Mouse (Mus musculus): ENCODE data around the gene Zfp963. TPM values are rescaled to one million over a fixed set of nuclear protein-coding genes. Genes with fewer than 3 reads are reported as not detected.
A peak's percentile ranks its signal among the peaks of the same experiment; 100 is the strongest.
"Not testable (repeated sequence)": the region's sequence is repeated elsewhere in the genome, so short reads cannot be mapped to it uniquely, and the experiment has no call there.

Zfp963 gene
- polyA plus RNA-seq, 1 experiment, result 1.4 TPM

DNA sequence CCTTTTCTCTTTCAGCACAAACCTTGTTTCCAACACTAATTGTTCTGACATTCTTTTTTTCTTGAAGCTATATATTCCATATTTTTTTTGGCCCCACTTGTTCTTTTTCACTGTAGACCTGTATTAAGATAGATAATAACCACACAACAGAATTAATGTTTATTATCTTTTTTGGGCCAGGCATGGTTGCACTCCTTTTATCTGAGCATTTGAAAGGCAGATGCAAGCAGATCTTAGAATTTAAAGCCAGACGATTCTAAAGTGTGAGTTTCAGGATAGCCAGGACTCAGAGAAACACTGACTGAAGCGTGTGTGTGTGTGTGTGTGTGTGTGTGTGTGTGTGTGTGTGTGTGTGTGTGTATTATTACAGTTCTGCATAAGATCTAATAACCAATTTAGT lies 2.7 kb upstream of the Zfp963 start:
- 91% methylated on average over 2 of the region's 2 CpGs for WGBS
- no peak for DNase-seq (ENCODE audit: low read depth, low spot score)

DNA sequence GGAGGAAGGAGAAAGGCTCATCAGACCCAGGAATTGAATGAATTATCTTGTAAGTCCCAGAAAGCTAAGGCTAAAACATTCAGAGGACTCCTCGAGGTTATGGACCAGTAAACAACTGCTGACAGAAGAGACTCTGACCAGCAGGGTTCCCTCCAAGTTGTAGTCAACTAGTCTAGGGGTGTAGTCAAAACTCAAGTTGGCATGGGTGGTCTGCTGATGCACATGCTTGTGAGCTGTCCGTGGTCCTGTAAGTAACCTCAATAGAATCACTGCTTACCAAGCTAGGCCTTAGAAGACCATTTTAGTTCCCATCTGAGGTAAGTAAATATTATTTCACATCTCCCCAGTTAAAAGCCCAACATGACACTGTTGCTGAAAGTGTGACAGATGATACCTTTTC lies 8.5 kb downstream of the Zfp963 start:
- WGBS, result 67% methylated on average over 2 of the region's 2 CpGs
- DNase-seq (ENCODE audit: low read depth, low spot score), result no peak

DNA sequence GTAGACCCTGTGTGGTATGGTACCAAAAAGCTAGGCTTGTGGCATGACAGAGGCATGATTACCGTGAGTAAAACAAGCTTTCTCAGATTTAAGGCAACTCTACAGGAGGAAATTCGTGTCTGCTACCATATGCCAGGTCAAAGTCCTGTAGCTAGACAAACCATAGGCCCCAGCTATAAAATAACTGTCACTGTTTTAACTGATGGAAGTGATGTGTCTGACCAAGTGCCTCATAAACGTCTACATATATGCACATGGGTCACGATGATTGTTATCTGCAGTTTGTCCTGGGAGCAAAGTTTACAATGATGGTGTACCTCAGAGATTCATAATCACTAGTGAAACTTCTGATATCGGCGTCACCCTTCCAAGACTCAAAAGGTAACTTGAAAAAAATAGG lies 9.0 kb downstream of the Zfp963 start:
- 31% methylated on average over 6 of the region's 6 CpGs for WGBS
- DNase-seq (ENCODE audit: low read depth, low spot score), result no peak

DNA sequence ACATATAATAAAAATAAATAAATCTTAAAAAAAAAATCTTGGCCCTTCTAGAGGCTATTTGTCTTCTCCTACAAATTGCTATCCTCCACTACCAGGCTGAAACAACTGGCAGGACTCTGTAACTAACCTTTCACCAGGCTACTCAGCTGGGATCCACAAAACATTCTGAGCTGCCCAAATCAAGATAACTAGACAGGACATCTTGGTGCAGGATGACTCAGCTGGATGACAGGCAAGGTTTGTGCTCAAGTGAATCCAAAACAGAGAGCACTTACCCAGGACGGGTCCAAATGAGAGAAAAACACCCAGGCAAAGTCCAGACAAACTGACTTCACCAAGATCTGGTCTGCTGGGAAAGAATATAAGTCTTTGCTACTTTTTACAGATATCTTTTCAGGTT lies 14.3 kb downstream of the Zfp963 start:
- 74% methylated on average over 1 of the region's 1 CpGs for WGBS
- DNase-seq (ENCODE audit: low read depth, low spot score), result no peak

DNA sequence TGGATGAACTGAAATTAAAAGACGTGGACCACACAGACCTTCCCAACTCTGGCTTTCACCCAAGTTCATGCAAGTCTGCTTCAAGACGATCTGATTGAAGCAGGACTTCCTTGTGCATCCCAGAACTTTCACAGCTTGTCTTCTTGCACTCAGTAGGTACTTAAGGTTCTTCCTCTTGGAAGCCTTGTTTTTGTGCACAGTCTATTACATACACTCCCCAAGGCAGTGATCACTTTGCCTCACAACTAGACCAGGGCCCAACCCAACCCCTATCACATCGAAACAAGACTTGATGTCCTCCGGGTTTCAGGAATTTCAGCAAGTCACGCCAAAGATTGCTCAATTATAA lies 32.6 kb downstream of the Zfp963 start:
- WGBS, result 37% methylated on average over 5 of the region's 5 CpGs

DNA sequence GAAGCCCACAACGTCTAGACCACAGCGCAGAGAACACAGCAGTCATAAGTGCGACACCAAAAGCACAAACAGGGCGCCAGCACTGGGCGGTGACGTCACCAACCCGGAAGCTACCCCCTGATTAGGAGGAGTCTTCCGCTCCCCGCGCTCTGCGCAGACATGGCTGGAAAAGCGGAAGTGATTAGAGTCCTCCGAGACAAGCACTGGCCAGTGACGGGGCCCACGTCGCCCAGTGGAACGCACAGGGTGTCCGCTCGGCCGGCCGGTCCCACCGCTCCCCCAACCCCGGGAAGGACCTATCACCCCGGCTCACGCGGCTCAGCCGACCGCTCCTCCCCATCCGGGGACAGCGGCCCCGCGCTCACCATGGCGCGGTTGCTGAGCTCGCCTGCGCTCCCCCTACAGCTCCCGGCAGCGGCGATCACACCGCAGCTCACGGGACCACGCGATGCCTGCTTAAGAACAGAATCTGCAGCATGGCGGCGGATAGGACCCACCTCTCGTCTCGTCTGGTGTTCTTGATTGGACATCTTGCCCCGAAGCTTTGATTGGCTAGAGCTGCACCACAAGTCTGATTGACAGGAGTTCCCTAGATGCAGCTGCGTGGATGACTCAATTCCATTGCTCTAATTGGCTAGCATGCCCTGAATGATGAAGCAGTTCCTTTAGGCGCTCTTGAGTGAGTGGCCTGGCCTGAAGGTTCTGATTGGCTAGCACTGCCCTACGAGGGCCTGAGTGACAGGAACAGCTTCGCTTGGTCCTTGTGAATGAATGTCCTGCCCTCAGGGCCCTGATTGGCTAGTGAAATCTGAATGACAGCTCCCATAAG lies 33.2 kb downstream of the Zfp963 start:
- WGBS, result under 1% methylated on average over 50 of the region's 52 CpGs
- peak; percentile 99 for DNase-seq (ENCODE audit: low read depth, low spot score)

More for the DNA sequence above, 32.6 kb downstream of the Zfp963 start:
- no peak for DNase-seq (ENCODE audit: low read depth, low spot score)

DNA sequence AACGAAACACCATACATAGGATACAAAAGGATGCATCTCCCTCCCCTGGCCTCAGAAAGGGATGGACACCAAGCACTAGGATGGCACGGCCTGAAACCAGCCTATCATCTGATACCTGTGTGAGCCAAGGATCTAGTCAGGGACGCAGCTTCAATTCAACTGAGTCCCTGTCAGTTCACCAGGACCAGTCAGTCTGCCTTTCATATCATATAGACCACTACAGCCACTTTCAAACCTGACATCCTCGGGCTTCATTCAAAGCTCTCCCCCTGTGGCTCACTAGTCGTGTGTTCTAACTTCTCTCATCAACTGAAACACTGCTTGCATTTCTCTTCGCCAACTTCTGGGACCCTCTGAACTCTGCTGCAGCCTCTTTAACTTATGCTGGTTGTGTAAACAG lies 34.4 kb downstream of the Zfp963 start:
- 77% methylated on average over 6 of the region's 6 CpGs for WGBS
- no peak for DNase-seq (ENCODE audit: low read depth, low spot score)

DNA sequence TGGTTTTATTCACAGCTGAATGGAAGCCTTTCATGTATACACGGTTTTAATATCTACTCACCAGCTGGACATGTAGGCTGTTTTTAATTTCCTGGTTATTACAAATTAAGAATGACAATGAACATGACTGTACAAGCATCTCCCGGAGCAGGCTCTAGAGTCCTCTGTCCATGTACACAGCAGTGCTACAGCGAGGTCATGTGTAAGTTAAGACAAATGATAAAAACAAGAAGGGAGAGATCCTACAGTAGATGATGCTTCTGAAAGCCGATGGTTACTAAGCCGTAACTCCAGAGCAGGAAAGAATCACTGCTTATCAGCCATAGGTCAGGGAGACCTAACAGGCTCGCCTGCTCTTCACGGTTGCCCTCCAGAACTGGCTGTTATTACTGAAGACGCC lies 36.3 kb downstream of the Zfp963 start:
- no peak for DNase-seq (ENCODE audit: low read depth, low spot score)
- WGBS, result 85% methylated on average over 8 of the region's 8 CpGs

DNA sequence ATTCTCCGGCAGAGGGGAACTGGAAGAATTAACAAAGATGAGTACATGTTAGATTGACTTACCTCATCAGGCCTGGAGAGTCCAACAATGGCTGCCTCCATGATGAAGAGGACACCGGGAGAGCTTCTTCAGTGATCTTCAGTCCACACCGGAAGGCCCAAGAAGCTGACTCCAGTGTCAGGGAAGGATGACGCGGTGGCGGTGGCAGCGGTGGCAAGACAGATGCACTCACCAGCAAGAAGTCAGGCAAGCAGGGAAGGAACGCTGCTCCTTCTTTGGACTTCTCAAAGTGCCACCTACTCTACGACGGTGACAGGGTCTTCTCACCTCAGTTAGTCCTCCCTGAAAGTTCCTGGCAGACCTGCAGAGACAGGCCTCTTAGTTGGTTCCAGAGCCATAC lies 39.1 kb downstream of the Zfp963 start, which contains the start of gene Zfp869:
Gene Zfp869 (minus strand): TSS at position 101 of the 400 bp plus-strand sequence.
- DNase-seq (ENCODE audit: low read depth, low spot score), result not testable (repeated sequence)
- WGBS, result 98% methylated on average over 10 of the region's 10 CpGs

DNA sequence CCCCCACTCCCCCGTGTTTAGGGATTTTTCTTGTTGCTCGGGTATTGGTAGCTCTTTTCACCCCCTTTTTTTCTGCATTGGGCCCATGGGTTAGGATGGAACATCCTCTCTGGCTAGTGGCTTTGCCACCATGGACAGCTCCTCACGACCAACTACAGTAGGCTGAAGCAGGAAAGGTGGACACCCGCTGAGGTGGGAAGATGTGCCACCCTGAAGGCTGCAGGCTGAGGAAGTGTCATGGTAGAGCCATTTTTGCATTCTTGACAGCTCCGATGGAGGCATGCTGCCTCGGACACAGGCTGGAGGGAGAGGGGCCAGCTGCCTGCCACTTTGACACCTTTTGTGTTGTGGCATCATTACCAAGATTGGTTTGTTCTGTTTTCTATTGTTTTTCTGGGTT lies 48.0 kb downstream of the Zfp963 start:
- 78% methylated on average over 6 of the region's 6 CpGs for WGBS

More for the DNA sequence above, 48.0 kb downstream of the Zfp963 start:
- no peak for DNase-seq (ENCODE audit: low read depth, low spot score)

Other genes starting within 250 kb of the Zfp963 start
- gene Gm7697, start 227.0 kb downstream of the Zfp963 start, polyA plus RNA-seq (2012; rRNA removed), result not detected in 2 replicates
- 4.8 and 5.2 TPM in 2 replicates for gene Zfp868, start 124.4 kb downstream of the Zfp963 start, polyA plus RNA-seq (2012; rRNA removed)
- gene Zfp964, start 95.5 kb downstream of the Zfp963 start, polyA plus RNA-seq (2012; rRNA removed), result 0.38 and 0.43 TPM in 2 replicates
- 3.0 and 3.9 TPM in 2 replicates for gene Zfp869, start 39.2 kb downstream of the Zfp963 start, polyA plus RNA-seq (2012; rRNA removed)
- gene Gm20422, start 24.9 kb upstream of the Zfp963 start, polyA plus RNA-seq (2012; rRNA removed), result 1.2 TPM in 1 of 2 replicates, not detected in the other
- 69.2 and 102 TPM in 2 replicates for gene Atp13a1, start 41.2 kb upstream of the Zfp963 start, polyA plus RNA-seq (2012; rRNA removed)
- gene Zfp866, start 41.2 kb upstream of the Zfp963 start, polyA plus RNA-seq (2012; rRNA removed), result 6.0 and 8.5 TPM in 2 replicates
- 31.3 and 46.0 TPM in 2 replicates for gene Gmip, start 58.7 kb upstream of the Zfp963 start, polyA plus RNA-seq (2012; rRNA removed)
- gene Lpar2, start 72.5 kb upstream of the Zfp963 start, polyA plus RNA-seq (2012; rRNA removed), result 1.1 and 2.0 TPM in 2 replicates
- 3.3 and 6.5 TPM in 2 replicates for gene Pbx4, start 82.5 kb upstream of the Zfp963 start, polyA plus RNA-seq (2012; rRNA removed)
- 0.03 and 0.07 TPM in 2 replicates for gene Cilp2, start 137.7 kb upstream of the Zfp963 start, polyA plus RNA-seq (2012; rRNA removed)
- gene Tssk6, start 152.2 kb upstream of the Zfp963 start, polyA plus RNA-seq (2012; rRNA removed), result 0.64 and 0.66 TPM in 2 replicates
- gene Ndufa13, start 152.6 kb upstream of the Zfp963 start, polyA plus RNA-seq (2012; rRNA removed), result 111 and 119 TPM in 2 replicates
- 1.1 and 1.8 TPM in 2 replicates for gene Yjefn3, start 152.7 kb upstream of the Zfp963 start, polyA plus RNA-seq (2012; rRNA removed)
- 45.2 and 73.1 TPM in 2 replicates for gene Gatad2a, start 246.4 kb upstream of the Zfp963 start, polyA plus RNA-seq (2012; rRNA removed)

Data from large intestine, adult 2 months (tissue).